Mouse (Mus musculus) hindbrain, embryonic 12.5 days (tissue): Measurements from ENCODE around the gene Cct5. TPM values are rescaled to one million over a fixed set of nuclear protein-coding genes. Genes with fewer than 3 reads are reported as not detected.
A peak's percentile ranks its signal among the peaks of the same experiment; 100 is the strongest.

ENCODE experiments used
- ATAC-seq: fragments of 200-750 bp; cut with Nextera tagmentation; 2 replicates; pipeline ENCODE4 v1.8.0; 2017; ENCODE audit warnings: moderate TSS enrichment; ENCODE audit not compliant: low FRiP score
- H3K27ac ChIP-seq: fragments of 300-500 bp; sonication (generic); 2 replicates; pipeline ENCODE4 v1.5.1; 2016; ENCODE audit warnings: mild to moderate bottlenecking
- H3K27me3 ChIP-seq: fragments of 300-500 bp; sonication (generic); 2 replicates; pipeline ENCODE4 v1.6.1; 2016; ENCODE audit warnings: mild to moderate bottlenecking
- H3K36me3 ChIP-seq: fragments of 300-500 bp; sonication (generic); 2 replicates; pipeline ENCODE4 v1.6.1; 2016; ENCODE audit warnings: mild to moderate bottlenecking
- H3K4me1 ChIP-seq: fragments of 300-500 bp; sonication (generic); 2 replicates; pipeline ENCODE4 v1.6.1; 2016
- H3K4me2 ChIP-seq: fragments of 300-500 bp; sonication (generic); replicated peaks from 2 replicates; pipeline ENCODE4 v1.6.1; 2016; ENCODE audit warnings: mild to moderate bottlenecking
- H3K4me3 ChIP-seq: fragments of 300-500 bp; sonication (generic); 2 replicates; pipeline ENCODE4 v1.5.1; 2016; ENCODE audit warnings: mild to moderate bottlenecking
- H3K9ac ChIP-seq: fragments of 300-500 bp; sonication (generic); 2 replicates; pipeline ENCODE4 v1.6.1; 2016; ENCODE audit warnings: mild to moderate bottlenecking, moderate library complexity
- H3K9me3 ChIP-seq: fragments of 300-500 bp; sonication (generic); replicated peaks from 2 replicates; pipeline ENCODE4 v1.6.1; 2016; ENCODE audit warnings: mild to moderate bottlenecking
- WGBS: fragments of 180-500 bp; shearing (Covaris S2); methylation state at CpG from one replicate; pipeline ENCODE4 v1.1.7; 2016; 5-methylcytosine and 5-hydroxymethylcytosine counted together
- polyA plus RNA-seq: library from polyadenylated mRNA; unstranded; fragments of >200 nt; fragmentation: Nextera tagmentation; extraction: Ambion mirVana; gene quantifications from 2 replicates; pipeline ENCODE4 v1.2.1, GENCODE M21; 2016

Gene Cct5
- polyA plus RNA-seq, 1 experiment from 2014 or later: 546 TPM

- ATAC-seq: 0 out of 2 replicates have a peak, but pooled peaks have one; percentile 32
- Histone ChIP-seq H3K9me3 (peaks cover 3% of the 10 kb centered on the region; the same call in 1 of the 2 replicates), H3K4me1 (peaks cover 11% of the 10 kb centered on the region), H3K4me2 (no peak overlapping the region), H3K27ac (peak overlapping the region; percentile 35; the same call in 1 of the 2 replicates), H3K4me3 (no peak overlapping the region), H3K9ac (no peak overlapping the region), H3K27me3 (no peaks in the 10 kb centered on the region), H3K36me3 (0 out of 2 replicates have a peak, but pooled peaks cover 6% of the 10 kb centered on the region)
- WGBS: 53% methylated on average over 12 of the region's 12 CpGs
Measured at GRCm38 (mm10) chr15:31627277-31628154, 25.9 kb upstream of the Cct5 start.

GRCm38 (mm10) chr15:31619521-31619920 is 17.9 kb upstream of the Cct5 start:
- Histone ChIP-seq H3K9ac (no peak overlapping the region), H3K27me3 (no peaks in the 10 kb centered on the region), H3K4me1 (no peaks in the 10 kb centered on the region), H3K36me3 (peaks cover 47% of the 10 kb centered on the region), H3K27ac (no peak overlapping the region), H3K9me3 (peaks cover 3% of the 10 kb centered on the region; the same call in 1 of the 2 replicates), H3K4me3 (no peak overlapping the region), H3K4me2 (no peak overlapping the region)
- no peak for ATAC-seq
- 95% methylated on average over 8 of the region's 8 CpGs for WGBS

- 93% methylated on average over 9 of the region's 9 CpGs for WGBS
Measured at GRCm38 (mm10) chr15:31617261-31617660, 15.7 kb upstream of the Cct5 start.

GRCm38 (mm10) chr15:31614666-31615065 is 13.1 kb upstream of the Cct5 start:
- ATAC-seq: no peak
- Histone ChIP-seq H3K4me3 (no peak overlapping the region), H3K9ac (no peak overlapping the region), H3K4me2 (no peak overlapping the region), H3K36me3 (peaks cover 28% of the 10 kb centered on the region), H3K9me3 (no peaks in the 10 kb centered on the region), H3K27me3 (no peaks in the 10 kb centered on the region), H3K4me1 (no peaks in the 10 kb centered on the region), H3K27ac (no peak overlapping the region)
- 86% methylated on average over 2 of the region's 2 CpGs for WGBS

More at GRCm38 (mm10) chr15:31617261-31617660, 15.7 kb upstream of the Cct5 start:
- Histone ChIP-seq H3K4me2 (no peak overlapping the region), H3K36me3 (peaks cover 41% of the 10 kb centered on the region), H3K27ac (no peak overlapping the region), H3K9me3 (no peaks in the 10 kb centered on the region), H3K4me1 (no peaks in the 10 kb centered on the region), H3K4me3 (no peak overlapping the region), H3K9ac (no peak overlapping the region), H3K27me3 (no peaks in the 10 kb centered on the region)
- ATAC-seq: no peak

- no peak overlapping the region for H3K9ac ChIP-seq
- H3K27me3 ChIP-seq: no peaks in the 10 kb centered on the region
- no peaks in the 10 kb centered on the region for H3K4me1 ChIP-seq
- WGBS: 89% methylated on average over 6 of the region's 6 CpGs
- H3K36me3 ChIP-seq: peaks cover 21% of the 10 kb centered on the region
- no peak overlapping the region for H3K4me3 ChIP-seq
- H3K27ac ChIP-seq: no peak overlapping the region
- no peak overlapping the region for H3K4me2 ChIP-seq
- ATAC-seq: no peak
- no peaks in the 10 kb centered on the region for H3K9me3 ChIP-seq
Measured at GRCm38 (mm10) chr15:31613826-31614453, 12.3 kb upstream of the Cct5 start.

- H3K4me3 ChIP-seq: no peak overlapping the region
- H3K27me3 ChIP-seq: no peaks in the 10 kb centered on the region
- no peak for ATAC-seq
- no peaks in the 10 kb centered on the region for H3K9me3 ChIP-seq
- no peak overlapping the region for H3K27ac ChIP-seq
- WGBS: 89% methylated on average over 4 of the region's 4 CpGs
- H3K4me1 ChIP-seq: no peaks in the 10 kb centered on the region
- no peak overlapping the region for H3K9ac ChIP-seq
- H3K36me3 ChIP-seq: peaks cover 5% of the 10 kb centered on the region
- H3K4me2 ChIP-seq: no peak overlapping the region
Measured at GRCm38 (mm10) chr15:31611976-31612375, 10.4 kb upstream of the Cct5 start.

GRCm38 (mm10) chr15:31611027-31611426 is 9.4 kb upstream of the Cct5 start:
- Histone ChIP-seq H3K9me3 (no peaks in the 10 kb centered on the region), H3K4me2 (no peak overlapping the region), H3K36me3 (no peaks in the 10 kb centered on the region), H3K9ac (no peak overlapping the region), H3K4me1 (no peaks in the 10 kb centered on the region), H3K4me3 (no peak overlapping the region), H3K27me3 (no peaks in the 10 kb centered on the region), H3K27ac (no peak overlapping the region)
- ATAC-seq: no peak
- whole genome bisulfite sequencing: 77% methylated on average over 3 of the region's 3 CpGs

- ATAC-seq: no peak
- Histone ChIP-seq H3K4me3 (no peak overlapping the region), H3K36me3 (no peaks in the 10 kb centered on the region), H3K27ac (no peak overlapping the region), H3K9me3 (no peaks in the 10 kb centered on the region), H3K27me3 (no peaks in the 10 kb centered on the region), H3K9ac (no peak overlapping the region), H3K4me2 (no peak overlapping the region), H3K4me1 (peaks cover 7% of the 10 kb centered on the region)
- 78% methylated on average over 6 of the region's 6 CpGs for WGBS
Measured at GRCm38 (mm10) chr15:31606821-31607220, 5.2 kb upstream of the Cct5 start.

- H3K4me1 ChIP-seq: peaks cover 26% of the 10 kb centered on the region
- H3K9ac ChIP-seq: peak overlapping the region; percentile 93
- peak overlapping the region; percentile 89 for H3K4me3 ChIP-seq
Measured at GRCm38 (mm10) chr15:31603113-31603512, 1.5 kb upstream of the Cct5 start.

GRCm38 (mm10) chr15:31602426-31602825 is 822 bp upstream of the Cct5 start:
- Histone ChIP-seq H3K9ac (peak overlapping the region; percentile 93), H3K9me3 (no peaks in the 10 kb centered on the region), H3K4me1 (peaks cover 26% of the 10 kb centered on the region), H3K4me3 (peak overlapping the region; percentile 89), H3K27ac (peak overlapping the region; percentile 88), H3K36me3 (peaks cover 6% of the 10 kb centered on the region; the same call in 1 of the 2 replicates), H3K4me2 (peak overlapping the region; percentile 63), H3K27me3 (no peaks in the 10 kb centered on the region)
- 11% methylated on average over 15 of the region's 15 CpGs for WGBS
- ATAC-seq: peak; percentile 75

More at GRCm38 (mm10) chr15:31603113-31603512, 1.5 kb upstream of the Cct5 start:
- Histone ChIP-seq H3K4me2 (peak overlapping the region; percentile 63), H3K27me3 (no peaks in the 10 kb centered on the region), H3K36me3 (no peaks in the 10 kb centered on the region), H3K27ac (0 out of 2 replicates have a peak overlapping the region, but pooled peaks have one; percentile 88), H3K9me3 (no peaks in the 10 kb centered on the region)
- no peak for ATAC-seq
- 88% methylated on average over 13 of the region's 13 CpGs for WGBS

GRCm38 (mm10) chr15:31601279-31601645 is 342 bp downstream of the Cct5 start:
- Histone ChIP-seq H3K4me1 (peaks cover 26% of the 10 kb centered on the region), H3K36me3 (peaks cover 12% of the 10 kb centered on the region; the same call in 1 of the 2 replicates), H3K4me3 (peak overlapping the region; percentile 89), H3K9ac (peak overlapping the region; percentile 93), H3K27me3 (no peaks in the 10 kb centered on the region), H3K4me2 (peak overlapping the region; percentile 93), H3K9me3 (no peaks in the 10 kb centered on the region), H3K27ac (peak overlapping the region; percentile 88)
- ATAC-seq: peak; percentile 77
- WGBS: under 1% methylated on average over 33 of the region's 33 CpGs

GRCm38 (mm10) chr15:31599834-31600233 is 1.8 kb downstream of the Cct5 start:
- H3K4me1 ChIP-seq: peaks cover 26% of the 10 kb centered on the region
- no peaks in the 10 kb centered on the region for H3K27me3 ChIP-seq
- H3K27ac ChIP-seq: no peak overlapping the region
- H3K4me2 ChIP-seq: peak overlapping the region; percentile 93
- H3K9me3 ChIP-seq: no peaks in the 10 kb centered on the region
- 76% methylated on average over 4 of the region's 4 CpGs for WGBS
- H3K4me3 ChIP-seq: peak overlapping the region; percentile 89; the same call in 1 of the 2 replicates
- peaks cover 27% of the 10 kb centered on the region for H3K36me3 ChIP-seq
- no peak overlapping the region for H3K9ac ChIP-seq
- no peak for ATAC-seq
